Mouse (Mus musculus) cerebellum, postnatal 14 days (tissue): Measurements from ENCODE around the gene Foxn3.
A peak's percentile ranks its signal among the peaks of the same experiment; 100 is the strongest.

Experiments
- DNase-seq, 2 experiments: peaks; one replicate each; pipeline ENCODE4 v3.0.0; 2021; ENCODE audit warnings: mixed read lengths in 2 of 2

The Foxn3 gene

GRCm38 (mm10) chr12:99408651-99409050, 154.7 kb downstream of the Foxn3 start:
- peak; percentile 44 to 56 for DNase-seq

GRCm38 (mm10) chr12:99408089-99408488, 155.3 kb downstream of the Foxn3 start:
- no peak for DNase-seq

GRCm38 (mm10) chr12:99407318-99407716, 156.1 kb downstream of the Foxn3 start:
- DNase-seq: no peak

- DNase-seq: no peak
Observed at GRCm38 (mm10) chr12:99406697-99407317, 156.6 kb downstream of the Foxn3 start.

- DNase-seq: peak; percentile 42 to 50
Observed at GRCm38 (mm10) chr12:99406254-99406653, 157.1 kb downstream of the Foxn3 start.

GRCm38 (mm10) chr12:99405401-99405800, 158.0 kb downstream of the Foxn3 start:
- no peak for DNase-seq

- DNase-seq: no peak
Observed at GRCm38 (mm10) chr12:99403004-99403403, 160.4 kb downstream of the Foxn3 start.

GRCm38 (mm10) chr12:99400907-99401306, 162.5 kb downstream of the Foxn3 start:
- DNase-seq: no peak

- no peak for DNase-seq
Observed at GRCm38 (mm10) chr12:99399575-99399974, 163.8 kb downstream of the Foxn3 start.

GRCm38 (mm10) chr12:99396461-99396860, 166.9 kb downstream of the Foxn3 start:
- no peak for DNase-seq

GRCm38 (mm10) chr12:99395082-99395481, 168.3 kb downstream of the Foxn3 start:
- no peak for DNase-seq

- no peak for DNase-seq
Observed at GRCm38 (mm10) chr12:99394676-99395075, 168.7 kb downstream of the Foxn3 start.

- no peak for DNase-seq
Observed at GRCm38 (mm10) chr12:99393867-99394630, 169.3 kb downstream of the Foxn3 start.

GRCm38 (mm10) chr12:99392944-99393866, 170.2 kb downstream of the Foxn3 start:
- DNase-seq: peak; percentile 84 to 85

- peak; percentile 100 for DNase-seq
Observed at GRCm38 (mm10) chr12:99391942-99392880, 171.2 kb downstream of the Foxn3 start.

GRCm38 (mm10) chr12:99390429-99390828, 173.0 kb downstream of the Foxn3 start:
- DNase-seq: no peak

GRCm38 (mm10) chr12:99389244-99389643, 174.1 kb downstream of the Foxn3 start:
- no peak for DNase-seq

- DNase-seq: no peak
Observed at GRCm38 (mm10) chr12:99385897-99386834, 177.2 kb downstream of the Foxn3 start.

GRCm38 (mm10) chr12:99385073-99385472, 178.3 kb downstream of the Foxn3 start:
- DNase-seq: no peak

- no peak for DNase-seq
Observed at GRCm38 (mm10) chr12:99381317-99381716, 182.1 kb downstream of the Foxn3 start.

GRCm38 (mm10) chr12:99380855-99381262, 182.5 kb downstream of the Foxn3 start:
- no peak for DNase-seq
